Mouse (Mus musculus) erythroblast, embryonic 14.5 days (primary cell): ENCODE data around the gene Olfr689.
"Not testable (repeated sequence)": the region's sequence is repeated elsewhere in the genome, so short reads cannot be mapped to it uniquely, and the experiment has no call there.

ENCODE experiments used
- GATA1 ChIP-seq: IDR thresholded peaks from 2 replicates; pipeline ENCODE4 v1.6.1; 2012; ENCODE audit warnings: low read length, inconsistent platforms, mixed read lengths
- TAL1 ChIP-seq: IDR thresholded peaks from 3 replicates; pipeline ENCODE4 v1.6.1; 2012; ENCODE audit warnings: low read length, inconsistent platforms, mixed read lengths

- TF ChIP-seq TAL1, GATA1: not testable (repeated sequence)
Measured at GRCm38 (mm10) chr7:105356064-105356463, 45.1 kb downstream of the Olfr689 start.
